Comparison of ENCODE assay signal across 30 mouse cellular contexts in the genomic region with DNA sequence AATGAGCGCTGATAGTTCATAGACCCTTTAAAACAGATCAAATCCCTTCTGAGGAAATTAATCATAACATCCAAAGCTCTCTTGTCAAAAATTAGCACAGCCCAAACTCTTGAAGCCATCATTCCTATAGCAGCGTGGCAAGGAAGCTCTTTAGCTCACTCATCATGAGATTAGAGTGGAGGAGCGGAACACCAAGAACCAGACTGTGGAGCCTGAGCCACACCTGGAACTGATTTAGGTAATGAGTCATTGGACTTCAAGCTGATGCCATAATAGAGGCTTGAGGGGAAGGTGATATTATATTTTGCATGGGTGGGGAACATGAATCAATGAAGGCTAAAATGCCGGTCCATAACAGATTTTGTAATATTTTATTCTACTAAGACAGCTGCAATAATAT. TPM values are rescaled to one million over a fixed set of nuclear protein-coding genes. Genes with fewer than 3 reads are reported as not detected.
DNase-seq lines count a peak whose midpoint lies in the region; ATAC-seq lines count a peak whose summit lies in the region.
"Had no signal": no experiment of that assay in that cellular context is flagged by ENCODE, and none has a peak within 500 bp of the region (broad histone marks: within the 10 kb centered on the region; RNA-seq: fewer than 3 reads in every experiment).

No protein-coding gene starts in this region.

- no peaks in the 10 kb centered on the region for H3K9me3 ChIP-seq in embryonic facial prominence, embryonic 10.5 days
- no peaks in the 10 kb centered on the region for H3K9me3 ChIP-seq in embryonic facial prominence, embryonic 14.5 days (ENCODE audit: control insufficient read depth, low read length)
- H3K9me3 ChIP-seq: forebrain, embryonic 13.5 days; heart, embryonic 12.5 days; heart, embryonic 15.5 days; hindbrain, embryonic 10.5 days; hindbrain, embryonic 13.5 days; intestine, embryonic 15.5 days had no signal

- H3K9ac ChIP-seq in embryonic facial prominence, embryonic 14.5 days (ENCODE audit: low read depth, low read length) = no peak overlapping the region
- H3K9ac ChIP-seq: forebrain, embryonic 13.5 days; heart, embryonic 12.5 days; heart, embryonic 15.5 days; hindbrain, embryonic 13.5 days; intestine, embryonic 15.5 days had no signal

- no peaks in the 10 kb centered on the region for H3K27me3 ChIP-seq in embryonic facial prominence, embryonic 10.5 days (replicated peaks; ENCODE audit: low read depth, poor library complexity, severe bottlenecking)
- no peaks in the 10 kb centered on the region for H3K27me3 ChIP-seq in embryonic facial prominence, embryonic 14.5 days (replicated peaks; ENCODE audit: control insufficient read depth, insufficient read depth, low read length)
- H3K27me3 ChIP-seq: CH12.LX; forebrain, embryonic 13.5 days; heart, embryonic 12.5 days; heart, embryonic 15.5 days; hindbrain, embryonic 13.5 days; intestine, embryonic 15.5 days had no signal

- no peak for ATAC-seq in embryonic facial prominence, embryonic 14.5 days (ENCODE audit: low read depth)
- ATAC-seq: forebrain, embryonic 13.5 days; forebrain, embryonic 16.5 days; hindbrain, embryonic 16.5 days; intestine, embryonic 15.5 days had no signal

- no peak overlapping the region for H3K4me2 ChIP-seq in embryonic facial prominence, embryonic 14.5 days (ENCODE audit: low read depth, low read length)
- H3K4me2 ChIP-seq: forebrain, embryonic 13.5 days; heart, embryonic 12.5 days; heart, embryonic 15.5 days; hindbrain, embryonic 13.5 days; intestine, embryonic 15.5 days had no signal

- H3K4me1 ChIP-seq in embryonic facial prominence, embryonic 10.5 days = peaks cover 15% of the 10 kb centered on the region; the same call in 1 of the 2 replicates
- H3K4me1 ChIP-seq in embryonic facial prominence, embryonic 14.5 days (ENCODE audit: control insufficient read depth, insufficient read depth, low read length) = no peaks in the 10 kb centered on the region
- H3K4me1 ChIP-seq: heart, embryonic 15.5 days; hindbrain, embryonic 13.5 days; intestine, embryonic 15.5 days had no signal

- no peaks in the 10 kb centered on the region for H3K36me3 ChIP-seq in embryonic facial prominence, embryonic 10.5 days (replicated peaks)
- no peaks in the 10 kb centered on the region for H3K36me3 ChIP-seq in embryonic facial prominence, embryonic 14.5 days (ENCODE audit: control insufficient read depth, insufficient read depth, low read length)
- H3K36me3 ChIP-seq: G1E; heart, embryonic 12.5 days; heart, embryonic 15.5 days; hindbrain, embryonic 10.5 days; hindbrain, embryonic 13.5 days; intestine, embryonic 15.5 days had no signal

- DNase-seq in embryo, embryonic 10.5 days (ENCODE audit: low spot score) = peak; percentile 20
- DNase-seq in embryo, embryonic 9.5 days (ENCODE audit: extremely low spot score) = no peak
- peak; percentile 34 for DNase-seq in embryonic facial prominence, embryonic 10.5 days (ENCODE audit: low spot score)
- peak; percentile 52 for DNase-seq in embryonic facial prominence, embryonic 14.5 days (ENCODE audit: low spot score)
- DNase-seq in frontal cortex, postnatal 25 days (ENCODE audit: low spot score in 2 of 2) = no peak
- no peak for DNase-seq in cerebellum, adult 9-10 months
- DNase-seq: adrenal gland, adult 2 months; adrenal gland, postnatal 14 days; B cell, adult 2 months; cerebellum, adult 11 months; cerebellum, adult 2 months; cerebellum, postnatal 10 days; cerebellum, postnatal 36 days; gastrocnemius, postnatal 25 days; heart, adult 18-20 months; heart, postnatal 10 days; heart, postnatal 36 days; kidney, adult 11 months; kidney, adult 8-10 months had no signal

- H3K27ac ChIP-seq in embryonic facial prominence, embryonic 10.5 days (replicated peaks) = no peak overlapping the region
- no peak overlapping the region for H3K27ac ChIP-seq in embryonic facial prominence, embryonic 14.5 days (replicated peaks; ENCODE audit: low read depth, low read length)
- H3K27ac ChIP-seq: forebrain, embryonic 13.5 days; heart, embryonic 15.5 days; hindbrain, embryonic 10.5 days; hindbrain, embryonic 13.5 days; intestine, embryonic 15.5 days had no signal

- no peak overlapping the region for H3K4me3 ChIP-seq in embryonic facial prominence, embryonic 10.5 days
- H3K4me3 ChIP-seq in embryonic facial prominence, embryonic 14.5 days (ENCODE audit: low read depth, low read length) = no peak overlapping the region
- H3K4me3 ChIP-seq: erythroblast, embryonic 14.5 days; forebrain, embryonic 13.5 days; heart, embryonic 12.5 days; heart, embryonic 15.5 days; hindbrain, embryonic 10.5 days; hindbrain, embryonic 13.5 days; intestine, embryonic 15.5 days had no signal

- 74% methylated on average over 4 of the region's 4 CpGs for WGBS in embryonic facial prominence, embryonic 10.5 days
- 44% methylated on average over 4 of the region's 4 CpGs for WGBS in embryonic facial prominence, embryonic 14.5 days

RNA-seq across cellular contexts. Expression of a gene that starts 52.2 kb away (rescaled TPM):
- polyA plus RNA-seq in embryonic facial prominence, embryonic 10.5 days (2016; fragmentation: Nextera tagmentation; extraction: Ambion mirVana) = 8.7 and 9.3 TPM in 2 replicates
- 5.4 and 6.1 TPM in 2 replicates for polyA plus RNA-seq in embryonic facial prominence, embryonic 14.5 days (2014; fragmentation: Nextera tagmentation; extraction: Ambion mirVana)
- polyA plus RNA-seq: G1E had no signal

Comparison
In these comparisons a context has a peak if more than half of its experiments do, and no peak if none do; other contexts are left out.
1. DNase-seq: peak in embryo, embryonic 10.5 days (single experiment), embryonic facial prominence, embryonic 10.5 days (single experiment) and embryonic facial prominence, embryonic 14.5 days (single experiment); none in embryo, embryonic 9.5 days (single experiment), frontal cortex, postnatal 25 days (0 of 2) and cerebellum, adult 9-10 months (single experiment).